9 mouse cellular contexts compared by ENCODE assay signal in the genomic region with DNA sequence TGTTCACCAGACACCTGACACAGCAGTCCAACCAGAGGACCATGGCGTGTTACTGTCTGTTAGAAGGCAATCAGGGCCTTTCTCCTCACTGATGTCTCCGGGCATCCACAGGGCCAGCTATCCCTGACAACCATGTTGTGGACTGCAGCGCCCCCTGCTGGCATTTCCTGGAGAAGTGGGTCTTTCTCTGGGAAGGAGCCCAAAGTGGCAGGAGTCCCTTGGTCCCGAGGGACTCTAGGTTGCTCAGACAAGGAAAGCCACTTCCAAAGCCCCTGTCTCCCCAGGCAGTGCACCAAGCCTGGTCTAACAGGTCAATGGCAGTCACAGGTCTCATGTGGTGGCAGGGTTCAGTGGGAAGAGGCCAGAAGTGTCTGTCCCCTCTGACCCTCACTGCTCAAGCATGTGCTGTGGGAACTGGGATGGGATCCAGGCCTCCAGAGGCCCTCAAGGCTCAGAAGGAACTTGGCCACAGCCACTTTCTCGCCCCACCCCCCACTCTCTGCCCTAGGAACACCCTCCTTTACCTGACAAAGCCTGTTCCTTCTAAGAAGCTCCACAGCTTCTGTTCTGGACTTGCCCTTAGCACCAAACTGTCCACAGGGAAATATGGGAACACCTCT. TPM values are rescaled to one million over a fixed set of nuclear protein-coding genes. Genes with fewer than 3 reads are reported as not detected.
DNase-seq lines count a peak whose midpoint lies in the region; ATAC-seq and TF ChIP-seq lines count a peak whose summit lies in the region.
"Had no signal": no experiment of that assay in that cellular context is flagged by ENCODE, and none has a peak within 500 bp of the region (broad histone marks: within the 10 kb centered on the region; RNA-seq: fewer than 3 reads in every experiment).

No protein-coding gene starts in this region.

- H3K4me1 ChIP-seq in E14TG2a.4 (replicated peaks; ENCODE audit: low read depth, low read length) = peaks cover 78% of the 10 kb centered on the region
- H3K4me1 ChIP-seq in kidney, embryonic 16.5 days (ENCODE audit: insufficient read depth, low read length) = peaks cover 31% of the 10 kb centered on the region

- peak overlapping the region; percentile 12; the same call in 1 of the 2 replicates for H3K9ac ChIP-seq in kidney, embryonic 16.5 days (replicated peaks; ENCODE audit: low read length)

- DNase-seq in 3T3-L1 (ENCODE audit: low read depth, low spot score) = peak; percentile 77
- DNase-seq in cerebellum, adult 18-20 months = peak; percentile 77 to 84
- DNase-seq in gastrocnemius, adult 8-10 months (ENCODE audit: low spot score in 2 of 2) = peak; percentile 38 to 60
- DNase-seq in lung, adult 18-20 months = peak; percentile 79 to 83
- DNase-seq in right cerebral cortex, adult 2 months (ENCODE audit: low spot score in 2 of 2) = peak; percentile 64 to 82
- peak; percentile 38 for DNase-seq in yolk sac, embryonic 10.5 days (ENCODE audit: low spot score)

- H3K4me2 ChIP-seq in kidney, embryonic 16.5 days (replicated peaks; ENCODE audit: low read depth, low read length) = no peak overlapping the region

- WGBS in kidney, embryonic 16.5 days = 35% methylated on average over 5 of the region's 5 CpGs

- peak; percentile 75 for TF ChIP-seq CTCF in E14TG2a.4 (conservative IDR thresholded peaks at IDR 0.05; ENCODE audit: low read length)

- ATAC-seq in kidney, embryonic 16.5 days (ENCODE audit: low FRiP score, low TSS enrichment) = no peak

- peak overlapping the region; percentile 20; the same call in 1 of the 2 replicates for H3K4me3 ChIP-seq in E14TG2a.4 (replicated peaks; ENCODE audit: low read length)
- H3K4me3 ChIP-seq in kidney, embryonic 16.5 days (ENCODE audit: low read length) = no peak overlapping the region

- H3K36me3 ChIP-seq in E14TG2a.4 (ENCODE audit: insufficient read depth, low read length) = peaks cover 47% of the 10 kb centered on the region
- no peaks in the 10 kb centered on the region for H3K36me3 ChIP-seq in kidney, embryonic 16.5 days (ENCODE audit: insufficient read depth, low read length)

- H3K9me3 ChIP-seq in E14TG2a.4 (ENCODE audit: low read length) = no peaks in the 10 kb centered on the region
- no peaks in the 10 kb centered on the region for H3K9me3 ChIP-seq in kidney, embryonic 16.5 days (ENCODE audit: low read length)

- no peaks in the 10 kb centered on the region for H3K27me3 ChIP-seq in E14TG2a.4 (ENCODE audit: insufficient read depth, low read length)
- no peaks in the 10 kb centered on the region for H3K27me3 ChIP-seq in kidney, embryonic 16.5 days (ENCODE audit: insufficient read depth, low read length)

- H3K27ac ChIP-seq in kidney, embryonic 16.5 days (ENCODE audit: low read length) = no peak overlapping the region

RNA-seq across cellular contexts. Expression of a gene that starts 3.9 kb away (rescaled TPM):
- total RNA-seq in gastrocnemius, adult 8-10 months (2022) = 10 to 100 TPM in 2 of 4 experiments, 1 to 10 TPM in 2; 8.5 to 11.1 (median 10.1) TPM
- polyA plus RNA-seq in kidney, embryonic 16.5 days (2015; fragmentation: Nextera tagmentation; extraction: Ambion mirVana) = 27.2 and 29.8 TPM in 2 replicates

RNA-seq across cellular contexts. Expression of a gene that starts 18.5 kb away (rescaled TPM):
- total RNA-seq in gastrocnemius, adult 8-10 months (2022) = not detected
- 0.32 and 0.34 TPM in 2 replicates for polyA plus RNA-seq in kidney, embryonic 16.5 days (2015; fragmentation: Nextera tagmentation; extraction: Ambion mirVana)
- total RNA-seq: hematopoietic stem cell, adult 5-6 weeks had no signal

RNA-seq across cellular contexts. Expression of a gene that starts 19.7 kb away (rescaled TPM):
- total RNA-seq in gastrocnemius, adult 8-10 months (2022) = 1 to 10 TPM; 1.1 to 2.0 (median 1.3) TPM
- 10.4 and 11.6 TPM in 2 replicates for polyA plus RNA-seq in kidney, embryonic 16.5 days (2015; fragmentation: Nextera tagmentation; extraction: Ambion mirVana)

RNA-seq across cellular contexts. Expression of a gene that starts 32.7 kb away (rescaled TPM):
- total RNA-seq in gastrocnemius, adult 8-10 months (2022) = 10 to 100 TPM; 70.5 to 80.7 (median 77.3) TPM
- 86.5 and 89.2 TPM in 2 replicates for polyA plus RNA-seq in kidney, embryonic 16.5 days (2015; fragmentation: Nextera tagmentation; extraction: Ambion mirVana)

RNA-seq across cellular contexts. Expression of a gene that starts 45.2 kb away (rescaled TPM):
- 10 to 100 TPM; 17.4 to 21.2 (median 19.2) TPM for total RNA-seq in gastrocnemius, adult 8-10 months (2022)
- 113 and 117 TPM in 2 replicates for polyA plus RNA-seq in kidney, embryonic 16.5 days (2015; fragmentation: Nextera tagmentation; extraction: Ambion mirVana)
